Mouse (Mus musculus) hindbrain, embryonic 16.5 days (tissue): ENCODE results near the gene Arap1. TPM values are rescaled to one million over a fixed set of nuclear protein-coding genes. Genes with fewer than 3 reads are reported as not detected.

Experiments used
- ATAC-seq: fragments of 200-750 bp; cut with Nextera tagmentation; 2 replicates; pipeline ENCODE4 v1.8.0; 2017; ENCODE audit warnings: moderate TSS enrichment, moderate library complexity
- H3K27ac ChIP-seq: fragments of 300-500 bp; sonication (generic); 2 replicates; pipeline ENCODE4 v1.5.1; 2014; ENCODE audit warnings: low read depth, mild to moderate bottlenecking, control low read depth, low read length, moderate library complexity
- H3K27me3 ChIP-seq: fragments of 300-500 bp; sonication (generic); replicated peaks from 2 replicates; pipeline ENCODE4 v1.6.1; 2014; ENCODE audit warnings: low read length; ENCODE audit not compliant: control insufficient read depth, insufficient read depth
- H3K36me3 ChIP-seq: fragments of 300-500 bp; sonication (generic); 2 replicates; pipeline ENCODE4 v1.6.1; 2014; ENCODE audit warnings: mild to moderate bottlenecking, low read length, moderate library complexity, mixed read lengths; ENCODE audit not compliant: control insufficient read depth, insufficient read depth
- H3K4me1 ChIP-seq: fragments of 300-500 bp; sonication (generic); 2 replicates; pipeline ENCODE4 v1.6.1; 2014; ENCODE audit warnings: low read depth, low read length; ENCODE audit not compliant: control insufficient read depth, insufficient read depth
- H3K4me2 ChIP-seq: fragments of 300-500 bp; sonication (generic); 2 replicates; pipeline ENCODE4 v1.6.1; 2014; ENCODE audit warnings: mild to moderate bottlenecking, low read length, control low read depth, moderate library complexity
- H3K4me3 ChIP-seq: fragments of 300-500 bp; sonication (generic); 2 replicates; pipeline ENCODE4 v1.5.1; 2014; ENCODE audit warnings: mild to moderate bottlenecking, low read length, control low read depth, moderate library complexity
- H3K9ac ChIP-seq: fragments of 300-500 bp; sonication (generic); 2 replicates; pipeline ENCODE4 v1.6.1; 2014; ENCODE audit warnings: low read depth, mild to moderate bottlenecking, control low read depth, low read length, moderate library complexity
- H3K9me3 ChIP-seq: fragments of 300-500 bp; sonication (generic); 2 replicates; pipeline ENCODE4 v1.6.1; 2014; ENCODE audit warnings: mild to moderate bottlenecking, low read length, moderate library complexity; ENCODE audit not compliant: control insufficient read depth
- WGBS: fragments of 180-500 bp; shearing (Covaris S2); extraction: QIAGEN DNeasy Blood & Tissue Kit; methylation state at CpG from one replicate; pipeline ENCODE4 v1.1.7; 2014; 5-methylcytosine and 5-hydroxymethylcytosine counted together
- polyA plus RNA-seq: library from polyadenylated mRNA; unstranded; fragments of >200 nt; fragmentation: Nextera tagmentation; extraction: Ambion mirVana; gene quantifications from 2 replicates; pipeline ENCODE4 v1.2.1, GENCODE M21; 2015

Arap1 gene
- polyA plus RNA-seq, 1 experiment from 2014 or later, result 13.8 TPM

DNA sequence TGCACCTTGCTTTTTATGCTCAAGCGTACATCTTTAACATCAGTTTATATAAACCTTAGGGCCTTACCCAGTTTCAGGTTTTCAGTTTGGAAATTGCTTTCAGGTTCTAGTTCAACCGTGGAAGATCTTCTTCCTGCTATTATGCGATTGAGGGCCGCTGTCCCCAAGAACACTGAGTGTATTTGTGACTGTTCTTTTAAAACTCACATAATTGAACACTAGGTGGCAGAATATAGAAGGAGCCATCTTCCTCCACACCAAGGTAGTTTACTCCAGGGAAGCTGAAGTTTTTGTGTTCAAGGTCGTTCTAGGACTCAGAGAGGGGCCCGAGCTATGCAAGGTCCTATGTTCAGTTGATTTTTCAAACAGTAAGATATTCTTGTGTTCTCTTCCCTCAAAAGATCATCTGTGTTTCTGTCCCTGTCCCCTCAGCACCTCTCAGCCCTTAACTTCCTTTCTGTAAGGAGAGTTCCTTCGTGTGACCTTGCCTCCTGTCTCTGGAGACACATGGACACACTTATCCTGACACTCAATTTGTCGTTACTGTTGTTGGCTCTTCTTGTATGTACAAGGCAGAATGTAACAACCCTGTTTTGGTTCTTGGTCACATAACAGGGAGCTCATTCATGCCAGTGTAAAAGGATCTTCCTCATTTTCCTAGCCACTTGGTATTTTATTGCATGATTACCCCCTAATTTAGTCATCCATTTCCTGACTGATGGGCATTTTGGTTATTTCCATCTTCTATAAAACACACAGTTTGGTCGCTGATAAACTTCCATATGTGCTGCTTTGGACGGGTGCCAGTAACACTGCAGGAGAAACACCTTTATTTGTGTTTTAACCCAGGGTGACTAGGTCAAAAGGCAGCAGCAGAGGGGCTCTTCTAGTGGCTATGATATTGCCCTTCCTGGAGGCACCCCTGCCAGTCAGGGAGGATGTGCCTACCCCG is 20.3 kb downstream of the Arap1 start:
- Histone ChIP-seq H3K9ac (no peak overlapping the region), H3K4me3 (no peak overlapping the region), H3K27ac (no peak overlapping the region), H3K4me2 (no peak overlapping the region), H3K36me3 (no peaks in the 10 kb centered on the region), H3K27me3 (no peaks in the 10 kb centered on the region), H3K4me1 (no peaks in the 10 kb centered on the region), H3K9me3 (no peaks in the 10 kb centered on the region)
- WGBS, result 67% methylated on average over 11 of the region's 11 CpGs
- no peak for ATAC-seq

DNA sequence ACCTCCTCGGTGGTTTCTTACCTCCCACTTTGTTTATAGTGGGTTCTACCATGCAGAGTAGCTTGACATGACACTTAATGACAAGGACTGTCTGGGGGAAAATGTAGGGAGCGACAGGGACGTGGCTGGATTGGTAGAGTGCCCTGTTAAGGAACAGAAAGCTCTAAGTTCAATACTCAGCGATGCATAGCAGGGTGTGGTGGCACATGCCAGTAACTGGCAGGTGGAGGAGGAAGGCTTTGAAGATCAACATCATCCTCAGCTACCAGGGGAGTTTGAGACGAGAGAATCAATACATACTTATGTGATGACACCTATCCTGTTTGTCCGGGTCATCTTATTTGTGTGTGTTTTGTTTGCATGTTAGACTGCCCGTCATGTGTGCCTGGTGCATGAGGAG is 21.8 kb downstream of the Arap1 start:
- WGBS, result 76% methylated on average over 7 of the region's 7 CpGs
- Histone ChIP-seq H3K4me3 (no peak overlapping the region), H3K36me3 (no peaks in the 10 kb centered on the region), H3K9me3 (no peaks in the 10 kb centered on the region), H3K27ac (no peak overlapping the region), H3K9ac (no peak overlapping the region), H3K4me1 (no peaks in the 10 kb centered on the region), H3K4me2 (no peak overlapping the region), H3K27me3 (no peaks in the 10 kb centered on the region)
- ATAC-seq, result no peak

DNA sequence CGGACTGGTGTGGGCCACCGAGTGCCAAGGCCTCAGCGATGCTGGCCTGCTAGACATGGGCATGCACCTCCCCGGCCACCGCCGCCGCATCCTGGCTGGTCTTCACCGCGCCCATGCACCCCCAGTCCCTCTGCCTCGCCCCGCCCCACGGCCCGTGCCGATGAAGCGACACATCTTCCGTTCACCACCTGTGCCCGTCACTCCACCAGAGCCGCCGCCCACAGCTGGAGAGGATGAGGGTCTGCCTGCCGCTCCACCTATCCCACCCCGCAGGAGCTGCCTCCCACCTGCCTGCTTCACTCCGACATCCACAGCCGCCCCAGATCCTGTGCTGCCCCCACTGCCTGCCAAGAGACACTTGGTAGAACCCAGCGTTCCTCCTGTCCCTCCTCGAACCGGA is 25.2 kb downstream of the Arap1 start:
- H3K9me3 ChIP-seq, result no peaks in the 10 kb centered on the region
- H3K27me3 ChIP-seq, result no peaks in the 10 kb centered on the region
- H3K27ac ChIP-seq, result no peak overlapping the region
- 85% methylated on average over 19 of the region's 26 CpGs for WGBS
- H3K4me3 ChIP-seq, result no peak overlapping the region
- peaks cover 5% of the 10 kb centered on the region for H3K4me1 ChIP-seq
- no peak overlapping the region for H3K9ac ChIP-seq
- H3K4me2 ChIP-seq, result no peak overlapping the region
- no peaks in the 10 kb centered on the region for H3K36me3 ChIP-seq
- 0 out of 2 replicates have a peak, but pooled peaks have one; percentile 38 for ATAC-seq

- no peak overlapping the region for H3K4me3 ChIP-seq
- H3K9ac ChIP-seq, result no peak overlapping the region
- H3K27ac ChIP-seq, result no peak overlapping the region
- H3K4me1 ChIP-seq, result peaks cover 5% of the 10 kb centered on the region
- no peak overlapping the region for H3K4me2 ChIP-seq
- peak; percentile 74 for ATAC-seq
- H3K9me3 ChIP-seq, result no peaks in the 10 kb centered on the region
- no peaks in the 10 kb centered on the region for H3K27me3 ChIP-seq
- H3K36me3 ChIP-seq, result no peaks in the 10 kb centered on the region
These were observed 26.3 kb downstream of the Arap1 start for GRCm38 (mm10) chr7:101374155-101374554.

GRCm38 (mm10) chr7:101376701-101377340 is 29.0 kb downstream of the Arap1 start:
- peaks cover 5% of the 10 kb centered on the region for H3K4me1 ChIP-seq
- H3K4me2 ChIP-seq, result no peak overlapping the region
- H3K9me3 ChIP-seq, result no peaks in the 10 kb centered on the region
- no peaks in the 10 kb centered on the region for H3K27me3 ChIP-seq
- ATAC-seq, result 0 out of 2 replicates have a peak, but pooled peaks have one; percentile 25
- H3K27ac ChIP-seq, result no peak overlapping the region
- H3K9ac ChIP-seq, result no peak overlapping the region
- H3K4me3 ChIP-seq, result no peak overlapping the region
- no peaks in the 10 kb centered on the region for H3K36me3 ChIP-seq
- WGBS, result 57% methylated on average over 10 of the region's 10 CpGs

GRCm38 (mm10) chr7:101377741-101378262 is 29.9 kb downstream of the Arap1 start:
- peak overlapping the region; percentile 9 for H3K4me2 ChIP-seq
- WGBS, result 30% methylated on average over 6 of the region's 7 CpGs
- peak; percentile 35; the same call in 1 of the 2 replicates for ATAC-seq
- peaks cover 5% of the 10 kb centered on the region for H3K4me1 ChIP-seq
- no peak overlapping the region for H3K4me3 ChIP-seq
- no peaks in the 10 kb centered on the region for H3K9me3 ChIP-seq
- H3K27me3 ChIP-seq, result no peaks in the 10 kb centered on the region
- H3K36me3 ChIP-seq, result no peaks in the 10 kb centered on the region
- H3K27ac ChIP-seq, result no peak overlapping the region
- H3K9ac ChIP-seq, result no peak overlapping the region

DNA sequence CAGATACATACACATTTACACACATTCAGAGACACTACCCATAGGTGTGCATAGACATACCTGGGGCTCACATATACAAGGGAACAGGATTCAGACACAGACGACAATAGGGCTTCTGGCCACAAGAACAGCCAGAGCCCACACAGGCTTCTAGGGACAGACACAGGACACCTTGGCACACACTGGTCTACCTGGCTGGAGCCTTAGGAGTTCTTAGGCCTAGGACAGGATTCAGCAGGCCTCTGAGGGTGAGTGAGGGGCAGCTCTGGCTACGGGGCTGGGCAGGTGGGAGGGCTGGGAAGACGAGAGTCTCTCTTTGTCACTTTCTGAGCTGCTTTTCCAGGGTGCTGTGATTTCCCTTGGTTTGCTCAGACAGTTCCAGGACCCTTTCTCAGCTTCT is 30.4 kb downstream of the Arap1 start:
- H3K9me3 ChIP-seq, result no peaks in the 10 kb centered on the region
- no peak overlapping the region for H3K4me3 ChIP-seq
- H3K36me3 ChIP-seq, result no peaks in the 10 kb centered on the region
- no peak for ATAC-seq
- peak overlapping the region; percentile 21 for H3K4me2 ChIP-seq
- WGBS, result 62% methylated on average over 3 of the region's 3 CpGs
- H3K4me1 ChIP-seq, result peaks cover 5% of the 10 kb centered on the region
- no peaks in the 10 kb centered on the region for H3K27me3 ChIP-seq
- H3K9ac ChIP-seq, result no peak overlapping the region; the same call in 1 of the 2 replicates
- H3K27ac ChIP-seq, result no peak overlapping the region

GRCm38 (mm10) chr7:101378796-101379465 is 31.1 kb downstream of the Arap1 start:
- Histone ChIP-seq H3K4me3 (no peak overlapping the region), H3K9ac (no peak overlapping the region; the same call in 1 of the 2 replicates), H3K27me3 (no peaks in the 10 kb centered on the region), H3K27ac (no peak overlapping the region), H3K36me3 (no peaks in the 10 kb centered on the region), H3K9me3 (no peaks in the 10 kb centered on the region), H3K4me1 (peaks cover 5% of the 10 kb centered on the region), H3K4me2 (peak overlapping the region; percentile 21)
- ATAC-seq, result no peak
- 68% methylated on average over 5 of the region's 5 CpGs for WGBS

DNA sequence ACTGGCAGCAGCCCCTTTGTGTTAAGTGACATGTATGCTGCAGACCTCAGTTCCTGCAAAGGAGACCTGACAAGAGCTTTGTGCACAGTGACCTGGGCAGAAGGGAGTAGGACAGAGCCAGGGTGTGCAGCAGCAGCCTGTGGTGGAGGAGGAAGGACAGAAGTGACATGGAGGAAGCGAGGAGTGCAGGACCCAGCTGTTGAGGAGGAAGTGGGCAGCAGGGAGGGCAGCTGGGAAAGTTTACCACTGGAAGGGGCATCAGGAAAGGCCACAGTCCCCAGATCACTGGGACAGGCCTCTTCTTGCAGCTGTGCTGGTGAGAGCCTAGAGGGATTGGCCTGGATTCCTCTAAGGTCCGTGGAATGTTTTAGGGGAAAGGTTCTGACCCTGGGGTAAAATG is 31.9 kb downstream of the Arap1 start:
- no peaks in the 10 kb centered on the region for H3K27me3 ChIP-seq
- WGBS, result 83% methylated on average over 2 of the region's 2 CpGs
- H3K4me1 ChIP-seq, result peaks cover 5% of the 10 kb centered on the region
- H3K4me2 ChIP-seq, result no peak overlapping the region
- no peaks in the 10 kb centered on the region for H3K36me3 ChIP-seq
- no peak overlapping the region for H3K9ac ChIP-seq
- ATAC-seq, result no peak
- no peaks in the 10 kb centered on the region for H3K9me3 ChIP-seq
- H3K27ac ChIP-seq, result no peak overlapping the region
- H3K4me3 ChIP-seq, result no peak overlapping the region
